Mouse (Mus musculus) c-Kit-positive CD71-positive TER-119-positive erythroid progenitor cells, embryonic 14.5 days (primary cell): ENCODE data around the gene Cstad.

Experiments used
- DNase-seq: peaks from one replicate; pipeline ENCODE4 v3.0.0-alpha.2; 2013; ENCODE audit warnings: low spot score

Cstad gene

GRCm38 (mm10) chr2:30595796-30596195 lies 956 bp downstream of the Cstad start:
- DNase-seq: no peak

GRCm38 (mm10) chr2:30599621-30600020 lies 4.8 kb downstream of the Cstad start:
- no peak for DNase-seq

- no peak for DNase-seq
Observed at GRCm38 (mm10) chr2:30600291-30600690, 5.5 kb downstream of the Cstad start.

- no peak for DNase-seq
Observed at GRCm38 (mm10) chr2:30600965-30601841, 6.4 kb downstream of the Cstad start.

GRCm38 (mm10) chr2:30602451-30602850 lies 7.6 kb downstream of the Cstad start:
- no peak for DNase-seq

- no peak for DNase-seq
Observed at GRCm38 (mm10) chr2:30603731-30604130, 8.9 kb downstream of the Cstad start.

DNA sequence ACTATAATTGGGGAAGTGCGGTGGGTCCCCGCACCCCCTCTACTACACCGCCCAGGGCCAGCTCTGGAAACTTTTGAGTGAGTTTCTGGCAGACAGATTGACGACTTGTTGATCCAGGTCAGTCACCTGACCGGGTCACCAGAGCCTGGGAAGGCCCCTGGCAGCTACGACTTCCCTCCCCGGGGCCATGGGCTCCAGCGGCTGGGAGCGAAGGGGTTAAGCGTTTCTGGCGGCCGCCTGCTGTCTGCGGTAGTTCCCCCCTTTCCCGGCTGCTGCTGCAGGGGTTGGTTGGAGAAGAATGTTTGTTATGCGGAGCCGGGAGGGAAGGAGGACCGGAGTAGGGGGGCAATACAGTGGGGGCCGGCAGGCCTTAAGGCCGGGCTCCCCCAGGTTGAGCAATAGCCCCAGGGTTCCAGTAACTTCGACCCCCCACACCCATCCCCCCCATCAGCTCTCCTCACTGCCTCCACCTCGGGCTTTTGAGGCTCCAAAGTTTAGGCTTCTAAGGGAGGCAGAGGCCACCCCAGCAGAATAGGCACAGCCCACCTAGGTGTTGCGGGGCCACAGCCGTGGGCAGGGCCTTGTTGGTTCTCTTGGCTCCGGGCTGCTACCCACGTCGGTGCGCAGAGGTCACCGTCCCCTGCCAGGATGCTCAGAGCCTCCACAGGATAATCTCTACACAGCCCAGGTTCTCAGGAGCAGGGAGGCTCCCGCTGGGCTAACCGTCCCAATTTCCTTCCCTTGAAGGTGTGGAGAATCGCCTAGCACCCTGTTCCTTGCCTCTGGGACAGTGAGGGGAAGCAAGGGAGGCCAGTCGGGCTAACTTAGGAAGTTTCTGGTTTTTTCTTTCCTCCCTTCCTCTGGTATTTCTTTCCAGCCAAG lies 10.3 kb downstream of the Cstad start:
- DNase-seq: no peak

- no peak for DNase-seq
Observed at GRCm38 (mm10) chr2:30605762-30606051, 10.9 kb downstream of the Cstad start.

DNA sequence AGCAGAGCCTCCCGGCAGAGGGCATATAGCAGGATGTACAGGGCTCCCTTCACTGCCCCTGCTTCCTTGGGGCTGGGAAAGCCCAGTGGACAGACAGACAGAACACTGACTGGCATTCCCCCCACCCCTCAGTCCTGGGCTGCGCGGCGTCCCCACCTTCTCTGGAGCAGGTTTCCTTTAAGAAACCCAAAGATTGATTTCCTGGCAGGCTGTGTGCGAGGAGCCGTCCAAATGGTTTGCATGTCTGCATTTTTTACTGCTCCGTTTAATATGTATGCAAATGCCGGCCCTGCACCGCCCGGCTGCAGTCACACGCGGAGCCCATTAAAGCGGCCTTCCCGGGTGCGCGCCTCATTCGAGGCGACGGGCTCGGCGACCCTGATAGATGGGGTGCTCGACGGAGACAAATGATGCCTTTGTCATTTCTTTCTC lies 11.8 kb downstream of the Cstad start:
- no peak for DNase-seq

- no peak for DNase-seq
Observed at GRCm38 (mm10) chr2:30607941-30608340, 13.1 kb downstream of the Cstad start.

- no peak for DNase-seq
Observed at GRCm38 (mm10) chr2:30608690-30609201, 13.9 kb downstream of the Cstad start.

- no peak for DNase-seq
Observed at GRCm38 (mm10) chr2:30613574-30613973, 18.7 kb downstream of the Cstad start.

GRCm38 (mm10) chr2:30614151-30614923 lies 19.5 kb downstream of the Cstad start:
- no peak for DNase-seq

- no peak for DNase-seq
Observed at GRCm38 (mm10) chr2:30615869-30616268, 21.0 kb downstream of the Cstad start.

GRCm38 (mm10) chr2:30616464-30616863 lies 21.6 kb downstream of the Cstad start:
- no peak for DNase-seq

GRCm38 (mm10) chr2:30618487-30619248 lies 23.8 kb downstream of the Cstad start:
- DNase-seq: no peak

DNA sequence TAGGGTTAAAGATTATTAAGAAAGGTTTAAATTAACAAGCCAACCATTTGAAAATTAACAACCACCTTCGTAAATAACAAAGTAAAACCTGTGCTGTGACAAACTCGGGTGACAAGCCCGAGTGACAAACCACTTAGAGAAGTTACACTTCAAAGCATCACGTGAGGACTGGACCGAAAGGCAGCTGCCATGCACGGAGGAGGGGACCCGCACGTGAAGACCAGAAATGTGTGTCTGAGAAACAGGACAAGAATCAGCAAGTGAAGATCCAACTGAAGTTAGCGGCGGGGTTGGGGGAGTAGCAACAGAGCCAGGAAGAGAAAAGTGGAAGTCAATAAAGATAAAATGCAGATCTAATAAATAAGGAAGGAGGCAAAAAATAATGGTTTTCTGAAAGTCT lies 29.0 kb downstream of the Cstad start:
- DNase-seq: no peak

DNA sequence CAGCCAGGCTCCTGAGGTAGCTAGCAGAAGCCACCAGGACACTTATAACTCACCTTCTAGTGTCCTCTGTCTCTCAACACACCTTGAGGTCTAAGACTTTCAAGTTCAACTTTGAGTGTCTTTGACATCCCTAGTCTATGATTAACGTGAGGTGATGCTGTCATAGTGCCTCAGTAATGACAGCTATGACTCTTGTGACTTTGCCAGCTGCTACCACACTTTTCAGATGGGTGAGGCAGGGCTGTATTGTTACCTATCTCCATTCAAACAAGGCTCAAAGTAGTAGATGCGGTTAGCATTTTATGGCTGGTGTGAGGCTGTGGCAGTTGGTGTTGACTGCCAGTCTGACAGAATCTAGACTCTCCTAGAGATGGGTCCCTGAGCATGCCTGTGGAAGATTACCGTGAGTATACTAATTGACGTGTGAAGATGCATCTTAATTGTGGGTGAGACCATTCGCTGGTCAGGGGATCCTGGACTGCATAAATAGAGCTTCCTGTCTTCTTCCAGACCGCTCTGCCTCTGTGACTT lies 30.5 kb downstream of the Cstad start:
- no peak for DNase-seq

- no peak for DNase-seq
Observed at GRCm38 (mm10) chr2:30626058-30626675, 31.3 kb downstream of the Cstad start.

- DNase-seq: no peak
Observed at GRCm38 (mm10) chr2:30627338-30627737, 32.5 kb downstream of the Cstad start.

GRCm38 (mm10) chr2:30628374-30628773 lies 33.5 kb downstream of the Cstad start:
- no peak for DNase-seq
